Mouse (Mus musculus): ENCODE data around the gene Best2. TPM values are rescaled to one million over a fixed set of nuclear protein-coding genes. Genes with fewer than 3 reads are reported as not detected.
A peak's percentile ranks its signal among the peaks of the same experiment; 100 is the strongest.

Gene Best2
- total and polyA plus RNA-seq, 3 experiments: 0.04 to 0.13 TPM; not detected in 1

DNA sequence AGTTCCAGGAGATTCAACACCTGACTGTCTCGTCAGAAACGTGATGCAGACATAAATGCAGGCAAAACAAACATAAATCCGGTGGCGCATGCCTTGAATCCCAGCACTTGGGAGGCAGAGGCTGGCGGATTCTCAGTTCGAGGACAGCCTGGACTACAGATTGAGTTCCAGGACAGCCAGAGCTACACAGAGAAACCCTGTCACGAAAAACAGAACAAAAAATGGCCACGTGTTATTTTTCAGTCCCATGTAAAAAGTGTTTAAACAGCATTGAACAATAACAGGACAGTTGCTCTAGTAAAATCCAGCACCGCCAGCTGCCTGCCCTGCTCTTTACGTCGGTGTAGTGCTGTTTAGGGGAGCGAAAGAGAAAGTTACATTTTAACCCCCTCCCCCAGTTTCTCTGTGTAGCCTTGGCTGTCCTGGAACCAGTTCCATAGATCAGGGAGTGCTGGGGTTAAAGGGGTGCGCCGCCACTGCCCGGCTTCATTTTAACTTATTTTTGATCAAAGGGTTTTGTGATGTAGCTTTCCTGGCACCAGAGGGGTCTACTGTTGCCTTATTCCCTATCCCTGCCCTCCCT lies 21.5 kb upstream of the Best2 start:
- Histone ChIP-seq H3K27me3 (ENCODE audit: control insufficient read depth in 1 of 2, insufficient read depth in 2 of 2, low read length in 2 of 2) (no peaks in the 10 kb centered on the region), H3K27ac (ENCODE audit: control insufficient read depth, low read depth, low read length) (peak overlapping the region; percentile 97), H3K9me3 (replicated peaks; ENCODE audit: insufficient read depth, low read length) (no peaks in the 10 kb centered on the region), H3K9ac (ENCODE audit: control insufficient read depth, low read depth, low read length, poor library complexity, severe bottlenecking) (peak overlapping the region; percentile 96), H3K4me1 (ENCODE audit: control insufficient read depth in 1 of 2, insufficient read depth in 2 of 2, low read length in 2 of 2) (peaks cover 3 to 13% of the 10 kb centered on the region in 2 experiments), H3K36me3 (ENCODE audit: control insufficient read depth in 1 of 2, insufficient read depth in 2 of 2, low read length in 2 of 2) (peaks cover 5 to 25% of the 10 kb centered on the region in 2 experiments), H3K4me3 (ENCODE audit: control insufficient read depth in 1 of 2, insufficient read depth in 1 of 2, low read depth in 2 of 2, low read length in 2 of 2) (peak overlapping the region; percentile 65 to 88), H3K79me2 (ENCODE audit: control insufficient read depth, insufficient read depth, low read length, poor library complexity) (peaks cover 44% of the 10 kb centered on the region)
- peak; percentile 77 for DNase-seq (ENCODE audit: low read depth, low spot score)
- TF ChIP-seq MYB (IDR thresholded peaks at IDR 0.05; ENCODE audit: low read depth, low read length): no peak
- TF ChIP-seq POLR2AphosphoS2 (IDR thresholded peaks at IDR 0.05; ENCODE audit: low read length): peak; percentile 42
- no peak for TF ChIP-seq USF2 (IDR thresholded peaks at IDR 0.05; ENCODE audit: borderline replicate concordance in 1 of 2, insufficient read depth in 1 of 2, low read depth in 1 of 2, low read length in 2 of 2)
- no peak for TF ChIP-seq JUND (IDR thresholded peaks at IDR 0.05; ENCODE audit: low read depth, low read length)
- no peak for TF ChIP-seq SMC3 (IDR thresholded peaks at IDR 0.05; ENCODE audit: low read depth, low read length)
- TF ChIP-seq E2F4 (IDR thresholded peaks at IDR 0.05; ENCODE audit: borderline replicate concordance, low read depth, low read length): no peak
- no peak; the same call in 1 of the 2 replicates for TF ChIP-seq MAZ (IDR thresholded peaks at IDR 0.05; ENCODE audit: low read depth, low read length)
- TF ChIP-seq ZC3H11A (IDR thresholded peaks at IDR 0.05; ENCODE audit: low read depth, low read length): no peak
- no peak for TF ChIP-seq ELF1 (IDR thresholded peaks at IDR 0.05; ENCODE audit: low read depth, low read length)
- TF ChIP-seq POLR2AphosphoS5 (IDR thresholded peaks at IDR 0.05; ENCODE audit: borderline replicate concordance, low read depth, low read length): 0 out of 2 replicates have a peak, but pooled peaks have one; percentile 23
- TF ChIP-seq EP300 (IDR thresholded peaks at IDR 0.05; ENCODE audit: low read depth in 1 of 2, low read length in 2 of 2): no peak
- no peak; a peak in 1 of 4 replicates for TF ChIP-seq POLR2A (IDR thresholded peaks at IDR 0.05; ENCODE audit: control insufficient read depth in 1 of 2, insufficient read depth in 1 of 2, low read depth in 1 of 2, low read length in 2 of 2, poor library complexity in 1 of 2)
- TF ChIP-seq NRF1 (IDR thresholded peaks at IDR 0.05; ENCODE audit: insufficient read depth, low read depth, low read length, poor library complexity, severe bottlenecking): no peak
- TF ChIP-seq ZKSCAN1 (IDR thresholded peaks at IDR 0.05; ENCODE audit: low read depth, low read length): peak; percentile 35; the same call in 1 of the 2 replicates
- TF ChIP-seq TCF12 (IDR thresholded peaks at IDR 0.05; ENCODE audit: low read depth, low read length): no peak
- TF ChIP-seq CHD1 (IDR thresholded peaks at IDR 0.05; ENCODE audit: low read depth, low read length): no peak
- TF ChIP-seq SIN3A (IDR thresholded peaks at IDR 0.05; ENCODE audit: low read length): peak; percentile 47; the same call in 1 of the 2 replicates
- TF ChIP-seq MAFK (IDR thresholded peaks at IDR 0.05; ENCODE audit: borderline replicate concordance, low read depth, low read length): no peak
- no peak for TF ChIP-seq UBTF (IDR thresholded peaks at IDR 0.05; ENCODE audit: borderline replicate concordance, insufficient read depth, low read depth, low read length)
- TF ChIP-seq ZNF384 (IDR thresholded peaks at IDR 0.05; ENCODE audit: low read depth, low read length): no peak; the same call in 1 of the 2 replicates
- no peak for TF ChIP-seq RAD21 (IDR thresholded peaks at IDR 0.05; ENCODE audit: low read depth, low read length)
- no peak; the same call in 1 of the 2 replicates for TF ChIP-seq CHD2 (IDR thresholded peaks at IDR 0.05; ENCODE audit: low read length)
- no peak for TF ChIP-seq ETS1 (IDR thresholded peaks at IDR 0.05; ENCODE audit: low read depth, low read length)
- peak; percentile 62 for TF ChIP-seq USF1 (IDR thresholded peaks at IDR 0.05; ENCODE audit: low read depth, low read length)
- peak; percentile 85 for TF ChIP-seq MAX (IDR thresholded peaks at IDR 0.05; ENCODE audit: low read length)
- no peak; the same call in 1 of the 2 replicates for TF ChIP-seq NELFE (IDR thresholded peaks at IDR 0.05; ENCODE audit: low read depth, low read length)
- no peak for TF ChIP-seq KAT2A (conservative IDR thresholded peaks at IDR 0.05; ENCODE audit: low read depth, low read length)
- no peak for TF ChIP-seq GATA1 (IDR thresholded peaks at IDR 0.05; ENCODE audit: low read depth, low read length)
- TF ChIP-seq TAL1 (IDR thresholded peaks at IDR 0.05; ENCODE audit: low read length): no peak
- TF ChIP-seq MXI1 (IDR thresholded peaks at IDR 0.05; ENCODE audit: low read depth, low read length): peak; percentile 81
- TF ChIP-seq MYC (IDR thresholded peaks at IDR 0.05; ENCODE audit: low read depth, low read length): no peak; the same call in 1 of the 2 replicates
- no peak for TF ChIP-seq CTCF (IDR thresholded peaks at IDR 0.05 in 2 of 3, conservative IDR thresholded peaks at IDR 0.05 in 1 of 3; ENCODE audit: control insufficient read depth in 1 of 3, insufficient read depth in 1 of 3, low read depth in 2 of 3, low read length in 3 of 3, poor library complexity in 1 of 3, severe bottlenecking in 1 of 3)
- TF ChIP-seq TBP (IDR thresholded peaks at IDR 0.05; ENCODE audit: low read depth, low read length): peak; percentile 80
- no peak; the same call in 1 of the 2 replicates for TF ChIP-seq ZMIZ1 (IDR thresholded peaks at IDR 0.05; ENCODE audit: low read depth, low read length)
- TF ChIP-seq GABPA (IDR thresholded peaks at IDR 0.05; ENCODE audit: low read depth, low read length): no peak
- no peak for TF ChIP-seq MEF2A (IDR thresholded peaks at IDR 0.05; ENCODE audit: extremely low read depth, insufficient replicate concordance, low read depth, low read length, poor library complexity, severe bottlenecking)
- no peak for TF ChIP-seq BHLHE40 (IDR thresholded peaks at IDR 0.05; ENCODE audit: borderline replicate concordance, low read depth, low read length)

All from MEL (cell line).